Mouse (Mus musculus) embryo, embryonic 10.5 days (tissue): ENCODE results near the gene Accs.
A peak's percentile ranks its signal among the peaks of the same experiment; 100 is the strongest.

ENCODE experiments used
- DNase-seq: peaks from one replicate; pipeline ENCODE4 v3.0.0-alpha.2; 2015; ENCODE audit warnings: low spot score

Accs gene

DNA sequence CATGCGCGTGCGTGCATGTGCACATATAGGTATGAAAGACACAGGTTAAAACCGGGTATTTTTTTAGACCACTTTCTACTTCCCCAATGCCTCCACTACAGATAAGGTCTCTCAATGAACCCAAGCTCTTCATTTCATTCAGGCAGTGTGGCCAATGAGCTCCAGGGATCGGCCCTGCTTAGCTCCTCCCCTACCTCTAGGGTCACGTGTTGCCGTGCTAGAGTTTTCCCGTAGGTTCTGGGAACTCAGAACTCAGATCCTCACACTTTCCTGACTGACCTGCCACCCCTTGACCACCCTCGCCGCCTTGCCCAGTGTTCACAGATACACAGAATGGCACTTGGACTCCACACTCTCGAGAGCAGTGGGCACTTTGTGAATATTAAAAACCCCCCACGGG lies 9.1 kb upstream of the Accs start:
- no peak for DNase-seq

DNA sequence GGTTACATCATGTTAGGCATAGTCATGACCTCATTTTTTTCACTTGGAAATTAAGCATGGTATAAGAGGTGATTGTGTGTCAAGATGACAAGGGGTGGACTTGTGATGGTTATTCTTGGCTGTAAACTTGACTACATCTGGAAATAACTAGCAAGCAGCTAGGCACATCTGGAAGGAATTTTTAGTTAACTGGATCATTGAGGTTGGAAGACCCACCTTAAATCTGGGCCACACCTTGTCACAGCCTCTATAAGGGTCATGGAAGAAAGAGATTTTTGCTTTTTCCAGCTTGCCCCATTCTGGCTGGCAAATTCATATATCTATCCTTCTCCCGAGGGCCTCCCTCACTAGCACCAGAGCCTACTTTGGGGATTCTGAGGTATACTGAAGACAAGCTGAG lies 1.6 kb upstream of the Accs start:
- DNase-seq: no peak

DNA sequence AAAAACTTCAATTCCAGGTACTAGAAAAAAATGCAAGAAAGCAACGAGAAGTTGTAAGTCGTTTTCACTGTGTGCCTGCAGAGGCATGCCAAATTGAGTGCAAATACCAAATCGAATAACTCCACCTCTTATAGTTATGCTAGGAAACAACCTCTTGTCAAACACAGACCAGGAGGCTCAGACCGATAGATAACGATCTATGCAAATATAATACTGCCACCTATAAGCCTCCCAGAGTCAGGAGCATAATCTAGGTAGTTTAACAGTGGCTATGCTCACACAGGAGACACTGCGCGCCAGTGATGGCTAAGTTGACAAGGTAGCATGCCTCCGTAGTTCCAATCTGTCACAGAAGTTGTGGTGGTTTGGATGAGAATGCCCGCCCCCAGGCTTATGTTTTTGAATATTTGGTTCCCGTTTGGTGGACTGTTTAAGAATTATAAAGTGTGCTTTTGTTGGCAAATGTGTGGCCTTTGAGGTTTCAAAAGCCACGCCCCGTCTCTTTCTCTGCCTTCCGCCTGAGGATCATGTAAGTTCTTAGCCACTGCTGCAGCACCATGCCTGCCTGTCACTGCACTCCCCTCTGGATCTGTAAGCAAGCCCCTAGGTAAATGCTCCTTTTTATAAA lies 688 bp upstream of the Accs start:
- DNase-seq: no peak

DNA sequence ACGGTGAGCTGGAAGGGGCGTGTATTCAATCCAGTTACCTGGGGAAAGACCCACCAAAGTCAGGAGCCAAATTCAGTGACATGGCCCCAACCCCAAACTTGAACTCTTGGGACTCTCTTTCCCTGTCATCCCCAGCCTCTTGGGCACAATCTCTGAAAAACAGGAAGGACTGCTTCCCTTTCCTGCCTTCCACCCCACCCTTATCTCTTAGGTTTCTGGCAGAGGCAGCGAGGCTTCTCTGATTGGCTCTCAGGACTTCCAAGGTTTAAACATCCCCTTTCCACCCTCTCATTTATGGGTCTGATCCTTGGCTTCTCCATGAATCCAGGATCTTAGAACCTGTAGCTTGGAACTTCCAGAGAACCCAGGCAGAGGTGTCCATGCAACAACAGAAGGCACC lies 8.4 kb downstream of the Accs start:
- no peak for DNase-seq

DNA sequence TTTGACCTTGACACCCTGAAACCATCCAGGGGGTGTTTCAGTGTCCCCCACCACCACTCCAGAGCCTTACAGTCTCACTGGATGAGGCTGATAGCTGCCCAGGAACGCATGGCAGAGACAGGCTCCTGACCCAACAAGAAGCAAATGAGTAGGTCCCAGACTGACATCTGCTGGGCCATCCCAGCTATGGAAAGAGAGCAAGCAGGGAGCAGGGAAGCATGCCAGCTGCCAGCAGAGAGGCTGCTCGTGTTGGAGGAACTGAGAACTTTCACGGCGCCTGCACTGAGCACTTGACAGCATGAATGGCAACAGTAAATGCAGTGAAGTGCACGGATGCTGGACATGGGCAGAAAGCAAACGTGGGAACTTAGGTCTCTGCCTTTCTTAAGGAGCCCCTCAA lies 9.6 kb downstream of the Accs start:
- DNase-seq: no peak

DNA sequence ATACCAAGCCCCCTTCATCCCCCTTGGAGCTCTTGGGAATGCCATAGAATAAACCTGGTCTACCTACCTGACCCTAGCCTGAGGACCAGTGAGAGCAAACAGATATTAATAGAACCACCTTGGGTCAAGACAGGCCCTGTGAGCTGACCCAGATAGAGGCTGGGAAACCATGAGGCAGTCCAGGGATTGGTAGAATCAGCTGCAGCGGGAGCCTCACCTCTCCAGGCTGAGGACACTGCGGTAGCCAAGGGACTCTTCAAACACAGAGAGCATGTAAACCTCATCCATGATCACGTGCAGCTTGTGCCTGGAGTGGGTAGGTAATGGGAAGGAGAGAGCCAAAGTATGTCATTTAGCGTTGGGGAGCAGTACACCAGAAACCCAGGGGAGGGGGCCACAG lies 10.8 kb downstream of the Accs start:
- DNase-seq: no peak

DNA sequence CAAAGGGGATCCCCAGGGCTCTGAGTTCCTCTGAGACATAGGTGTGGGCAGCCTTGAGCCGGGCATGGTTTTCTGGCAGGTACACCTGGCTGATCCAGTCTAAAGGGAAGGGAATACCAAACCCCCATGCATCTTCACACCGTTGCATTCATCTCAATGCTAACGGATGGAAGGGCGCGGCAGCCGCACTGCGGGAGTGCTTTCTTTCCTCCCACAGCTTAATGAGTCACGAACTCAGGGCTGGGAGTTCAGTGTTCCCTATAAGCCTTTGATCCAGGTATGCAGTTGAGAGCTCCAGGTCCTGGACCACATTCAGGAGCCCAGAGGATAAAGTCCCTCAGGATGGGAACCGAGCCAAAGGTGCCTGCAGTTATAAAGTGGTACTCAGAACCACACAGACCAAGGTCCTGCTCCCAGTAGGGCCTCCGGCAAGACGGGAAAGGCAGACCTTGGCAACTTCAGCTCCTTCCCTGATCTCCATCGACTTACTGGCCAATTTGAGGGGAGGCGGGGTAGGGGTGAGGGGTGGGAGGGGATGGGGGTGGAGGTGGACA lies 13.4 kb downstream of the Accs start:
- no peak for DNase-seq

DNA sequence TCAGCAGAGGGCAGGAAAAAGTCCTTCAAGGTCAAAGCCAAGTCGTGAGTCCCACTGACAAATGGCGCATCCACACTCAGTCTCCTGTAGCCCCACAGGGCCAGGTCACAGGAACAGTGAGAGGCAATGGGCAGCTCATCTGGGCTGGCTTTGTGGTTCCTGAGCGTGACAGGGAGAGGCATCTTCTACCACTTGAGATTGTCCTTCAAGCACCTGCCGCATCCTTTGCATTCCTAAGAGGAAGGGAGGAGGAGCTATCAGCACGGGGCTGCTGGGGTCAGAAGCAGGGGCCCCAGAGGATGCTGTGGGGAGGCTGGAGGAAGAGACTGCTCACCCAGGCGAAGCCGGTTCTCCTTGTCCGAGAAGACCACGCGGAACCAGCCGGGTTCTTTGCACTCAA lies 14.1 kb downstream of the Accs start:
- no peak for DNase-seq

DNA sequence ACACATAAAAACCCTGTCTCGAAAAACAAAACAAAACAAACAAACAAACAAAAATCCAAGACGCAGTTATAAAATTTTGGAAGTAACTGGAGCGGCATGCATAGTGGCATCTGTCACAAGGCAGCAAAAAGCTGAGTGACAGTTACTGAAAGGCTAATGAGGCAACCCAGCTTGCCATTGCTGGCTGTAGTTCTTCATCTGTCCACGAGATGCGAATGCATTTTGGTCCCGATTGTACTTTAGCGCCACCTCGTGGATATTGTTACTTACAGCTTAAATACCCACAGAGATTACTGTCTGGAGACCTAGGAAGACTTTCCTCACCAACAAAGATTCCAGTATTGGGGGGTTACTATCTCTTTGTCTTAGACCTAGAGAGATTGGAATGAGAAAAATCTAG lies 26.2 kb downstream of the Accs start:
- DNase-seq: peak; percentile 97

DNA sequence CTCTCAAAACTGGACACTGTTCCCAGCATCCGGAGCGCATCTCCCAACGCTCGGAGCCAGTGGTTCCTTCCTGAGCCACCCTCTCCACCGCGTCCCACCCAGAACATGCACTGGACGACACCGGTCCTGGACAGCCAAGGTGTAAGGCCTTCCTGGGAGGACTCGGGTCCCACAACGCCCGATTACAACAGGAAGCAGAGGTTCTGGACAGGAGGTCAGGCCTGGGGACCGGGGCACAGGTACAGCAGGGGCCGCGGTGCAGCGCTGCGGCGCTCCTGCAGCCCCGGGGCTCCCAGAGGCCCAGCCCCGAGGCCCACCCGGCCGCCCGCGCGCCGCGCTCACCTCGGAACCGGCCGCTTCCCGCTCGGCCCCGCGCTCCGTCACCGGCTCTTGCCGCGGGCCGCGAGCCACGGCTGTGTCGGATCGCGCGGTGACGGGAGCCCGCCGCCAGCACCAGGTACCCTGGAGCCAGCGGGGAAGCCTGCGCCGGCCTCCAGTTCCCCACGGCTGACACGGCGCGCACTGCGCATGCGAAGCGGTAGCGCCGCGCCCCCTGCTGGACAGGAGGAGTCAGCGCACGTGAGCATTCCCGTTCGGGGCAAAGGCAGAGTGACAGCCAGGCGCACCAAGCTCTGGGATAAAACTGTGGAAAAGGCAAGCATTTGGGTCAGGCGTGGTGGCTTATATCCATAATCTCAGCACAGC lies 27.5 kb downstream of the Accs start, which contains the start of gene Ext2:
TSS of gene Ext2 (minus strand) at position 524 of the 705 bp plus-strand sequence.
- DNase-seq: peak; percentile 92

DNA sequence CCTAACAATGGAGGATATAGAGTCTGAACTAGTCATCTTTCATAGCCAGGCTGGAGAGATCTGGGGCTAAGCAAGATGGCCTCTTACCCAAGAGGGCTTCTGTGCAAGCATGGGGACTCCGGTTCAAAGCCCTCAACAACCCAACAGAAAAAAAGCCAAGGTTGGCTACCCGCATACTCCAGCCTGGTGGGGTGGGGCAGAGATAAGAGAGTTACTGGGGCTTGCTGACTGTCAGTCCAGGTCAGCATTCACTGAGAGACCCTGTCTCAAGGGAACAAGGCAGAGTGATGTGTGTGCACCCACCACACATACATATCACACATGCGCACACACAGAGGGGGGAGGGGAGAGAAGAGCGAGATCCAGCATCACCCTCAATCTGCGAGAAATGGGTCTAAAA lies 32.0 kb downstream of the Accs start:
- no peak for DNase-seq

DNA sequence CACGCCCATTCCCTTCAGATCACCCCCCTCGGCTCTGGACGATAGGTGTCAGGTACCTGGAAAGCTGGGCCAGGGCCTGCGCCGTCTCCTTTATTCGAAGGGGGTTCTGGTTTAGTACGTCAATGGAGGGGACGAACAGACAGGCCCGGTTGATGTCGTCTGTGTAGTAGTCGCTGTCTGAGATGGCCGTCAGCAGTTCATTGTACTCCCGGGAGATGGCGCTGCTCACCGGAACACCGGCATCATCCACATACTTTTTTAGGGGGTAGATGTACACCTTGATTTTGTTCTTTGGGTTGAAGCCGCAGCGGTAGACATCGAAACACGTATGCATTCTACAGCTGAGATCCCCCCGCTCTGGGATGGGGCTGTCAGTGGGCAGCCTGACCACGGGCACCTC lies 36.4 kb downstream of the Accs start:
- no peak for DNase-seq

DNA sequence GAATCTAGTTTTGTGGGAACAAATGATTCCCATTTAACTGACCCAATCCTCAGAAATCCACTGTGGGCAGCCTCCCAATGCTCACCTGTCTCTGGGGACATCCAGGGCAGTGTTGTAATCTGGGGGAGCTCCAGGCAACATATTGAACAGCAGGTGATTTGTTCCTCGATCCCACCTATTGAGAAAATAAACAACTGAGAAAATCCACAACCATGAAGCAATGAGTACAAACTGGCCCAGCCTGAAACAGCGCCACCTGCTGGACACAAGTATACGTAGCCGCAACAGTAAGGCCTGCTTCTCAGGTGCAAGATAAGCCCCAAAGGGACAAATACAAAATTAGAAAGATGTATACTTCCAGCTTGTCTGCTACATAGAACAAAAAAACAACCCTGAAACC lies 37.9 kb downstream of the Accs start:
- peak; percentile 72 for DNase-seq

DNA sequence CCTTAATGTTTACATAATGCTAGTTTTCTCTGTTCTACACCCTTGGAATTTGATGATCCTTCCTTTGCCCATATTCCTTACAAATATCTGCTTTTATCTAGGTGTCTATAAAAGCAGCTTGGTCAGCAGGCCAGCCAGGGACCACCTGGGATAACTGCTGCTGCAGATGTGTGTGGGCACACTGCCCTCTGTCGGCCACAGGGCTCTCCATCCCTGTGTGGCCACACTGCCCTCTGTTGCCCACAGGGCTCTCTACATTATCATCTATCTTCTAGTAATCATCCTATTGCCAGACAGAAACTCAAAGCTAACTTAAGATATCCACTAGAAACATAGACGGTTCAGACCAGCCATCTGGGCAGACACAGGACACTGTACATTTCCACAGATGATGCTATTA lies 39.8 kb downstream of the Accs start:
- DNase-seq: peak; percentile 61

DNA sequence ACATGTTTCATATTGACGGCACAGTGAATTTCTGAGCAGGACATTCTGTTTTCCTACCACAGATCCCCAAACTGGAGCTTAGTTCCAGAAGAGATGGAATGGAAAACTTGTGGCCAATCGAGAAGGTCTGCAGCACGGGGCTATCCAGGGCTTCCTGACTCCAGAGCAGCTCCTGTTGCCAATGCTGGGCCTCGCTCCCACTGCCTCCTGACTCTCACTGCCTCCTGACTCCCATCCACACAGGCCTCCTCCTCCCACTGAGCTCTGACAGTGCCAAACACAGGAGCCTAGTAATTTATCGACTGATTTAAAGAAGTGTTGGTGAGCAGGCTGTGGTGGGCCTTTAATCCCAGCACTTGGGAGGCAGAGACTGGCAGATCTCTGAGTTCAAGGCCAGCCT lies 41.7 kb downstream of the Accs start:
- no peak for DNase-seq

DNA sequence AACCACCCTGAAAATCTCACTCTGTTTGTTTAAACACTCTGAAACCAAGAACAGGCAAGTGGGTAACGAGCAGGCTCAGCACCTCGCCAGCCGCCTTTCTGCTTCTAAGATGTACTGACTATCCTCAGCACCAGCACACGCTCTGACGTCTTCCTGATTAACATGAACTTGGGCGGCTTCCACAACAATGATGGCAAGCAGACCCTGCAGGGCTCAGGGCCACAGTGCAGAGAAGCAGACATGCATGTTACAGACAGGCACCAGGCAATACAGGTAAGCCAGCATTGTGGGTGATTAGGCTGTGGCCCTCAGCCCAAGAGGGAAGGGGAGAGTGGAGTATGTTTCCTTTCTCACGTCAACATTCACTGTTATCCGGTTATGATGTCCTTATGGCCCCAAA lies 42.3 kb downstream of the Accs start:
- no peak for DNase-seq

DNA sequence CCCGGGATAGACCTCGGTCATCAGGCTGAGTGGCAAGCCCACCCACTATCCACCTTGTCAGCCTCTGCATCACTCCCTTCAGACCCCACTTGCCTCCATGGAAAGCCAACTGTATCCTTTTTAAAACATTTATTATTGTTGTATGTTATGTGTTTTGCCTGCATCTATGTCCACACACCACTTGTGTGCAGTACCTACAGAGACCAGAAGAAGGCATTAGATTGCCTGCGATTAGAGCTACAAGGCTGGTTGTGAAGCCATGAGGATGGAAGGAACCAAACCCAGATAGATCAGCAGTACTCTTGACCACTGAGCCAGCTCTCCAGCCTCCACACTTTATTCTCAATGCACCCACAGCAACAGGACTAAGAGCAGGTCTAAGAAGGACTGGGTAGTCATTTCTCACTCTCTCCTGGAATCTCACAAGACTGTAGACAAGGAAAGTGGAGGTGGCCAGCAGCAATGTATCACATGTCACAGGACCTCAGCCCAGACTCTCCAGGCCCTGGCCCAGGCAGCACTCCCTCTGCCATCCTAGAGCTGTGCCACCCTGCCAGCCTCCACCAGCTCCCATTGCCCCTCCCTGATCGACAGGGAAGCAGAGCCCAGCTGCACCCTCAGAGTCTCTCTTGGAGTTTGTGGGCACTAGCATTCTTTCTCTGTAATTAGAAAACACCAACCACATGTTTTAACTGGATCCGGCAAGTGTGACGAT lies 43.1 kb downstream of the Accs start:
- no peak for DNase-seq

DNA sequence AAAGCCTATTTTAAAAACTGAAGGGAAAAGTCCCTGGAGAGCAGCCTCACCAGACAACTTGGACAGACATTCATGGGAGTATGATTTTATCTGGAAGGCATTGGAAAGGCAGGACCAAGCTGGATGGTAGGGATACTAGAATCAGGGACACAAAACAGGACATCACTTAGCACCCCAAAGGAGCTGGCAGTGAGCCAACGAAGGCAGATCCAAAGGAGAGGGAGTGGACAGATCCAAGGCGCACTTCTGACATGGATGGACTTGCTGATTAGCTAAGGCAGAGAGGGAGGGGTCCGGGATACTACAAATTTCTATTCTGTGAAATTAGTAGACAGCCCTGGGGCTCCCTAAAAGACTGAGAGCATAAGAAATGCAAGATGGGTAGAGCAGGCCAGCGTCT lies 44.2 kb downstream of the Accs start:
- no peak for DNase-seq

DNA sequence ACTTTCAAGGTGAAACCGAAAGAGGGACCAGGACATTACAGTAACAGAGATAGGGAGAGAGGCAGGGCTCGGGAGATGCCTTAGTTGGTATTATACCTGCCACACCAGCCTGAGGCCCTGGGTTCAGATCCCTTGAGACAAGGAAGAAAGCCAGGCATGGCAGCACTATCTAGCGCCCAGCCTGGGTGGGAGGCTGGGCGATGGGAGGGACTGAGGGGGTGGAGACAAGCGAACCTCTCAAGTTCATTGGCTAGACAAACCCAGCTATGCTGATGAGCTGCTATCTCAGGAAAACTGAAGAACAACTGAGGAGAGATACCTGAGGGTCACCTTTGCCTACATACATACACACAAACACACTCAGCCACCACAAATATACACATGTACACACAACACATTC lies 44.7 kb downstream of the Accs start:
- DNase-seq: no peak

DNA sequence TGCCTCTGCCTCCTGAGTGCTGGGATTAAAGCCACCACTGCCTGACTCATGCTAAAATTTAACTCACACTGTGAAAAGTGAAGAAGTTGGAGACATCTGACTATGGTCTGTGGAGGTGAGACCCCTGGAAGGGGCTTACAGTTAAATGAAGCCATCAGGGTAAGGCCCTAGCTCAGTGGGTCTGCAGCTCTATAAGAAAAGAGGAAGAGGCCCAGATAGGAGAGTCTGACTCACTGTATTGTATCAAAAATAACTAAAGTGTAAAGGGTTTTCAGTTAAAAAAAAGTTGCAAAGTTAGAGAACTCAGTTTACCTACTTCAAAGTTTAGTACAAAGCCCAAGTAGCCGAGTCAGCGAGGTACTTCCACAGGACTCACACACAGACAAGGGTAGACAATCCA lies 46.8 kb downstream of the Accs start:
- no peak for DNase-seq

DNA sequence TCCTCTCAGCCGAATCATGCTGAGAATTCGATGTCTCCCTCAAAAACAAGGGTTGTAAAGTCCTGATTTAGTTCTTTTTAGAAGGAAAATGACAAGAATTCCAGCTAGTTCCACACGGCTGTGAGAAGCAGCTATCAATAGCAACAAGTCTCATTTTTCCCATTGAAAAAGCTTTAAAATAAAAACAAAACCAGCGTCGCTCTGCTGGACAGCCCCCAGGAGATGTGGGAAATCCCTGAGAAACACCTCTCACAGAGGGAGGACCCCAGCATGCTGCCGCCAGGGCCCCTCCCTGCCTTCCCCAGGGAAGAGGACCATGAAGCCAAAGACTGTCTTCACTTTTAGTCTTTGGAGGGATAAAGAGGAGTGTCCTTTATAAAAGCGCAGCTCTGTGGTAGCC lies 48.6 kb downstream of the Accs start:
- no peak for DNase-seq

DNA sequence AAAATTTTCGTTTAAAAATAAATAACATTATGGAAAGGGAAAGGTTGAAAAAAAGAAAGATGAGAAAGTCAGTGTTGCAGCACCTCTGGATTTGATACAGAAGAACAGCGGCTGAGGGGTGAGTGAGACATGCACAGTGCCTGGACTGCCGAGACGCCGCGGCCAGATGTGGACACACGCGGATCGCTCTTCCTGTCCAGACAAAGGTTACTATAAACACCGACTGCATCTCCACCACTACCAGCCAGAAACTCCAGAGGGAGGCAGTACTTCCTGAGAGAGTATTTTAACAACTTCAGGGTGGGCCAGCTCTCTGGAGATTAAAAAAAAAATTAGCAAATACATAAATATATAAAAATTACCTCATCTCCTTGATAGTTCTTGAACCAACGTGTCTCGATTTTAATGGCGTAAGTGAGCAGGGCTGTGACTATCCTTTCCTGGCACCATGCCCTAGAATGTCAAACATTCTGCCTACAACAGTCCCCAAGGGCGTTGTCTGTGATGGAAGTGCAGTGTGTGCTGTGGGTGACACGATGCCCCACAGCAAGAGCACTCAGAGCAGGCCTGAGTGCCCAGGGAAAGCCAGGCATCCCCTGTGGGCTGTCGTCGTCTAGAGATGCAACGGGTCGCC lies 52.5 kb downstream of the Accs start:
- DNase-seq: no peak

DNA sequence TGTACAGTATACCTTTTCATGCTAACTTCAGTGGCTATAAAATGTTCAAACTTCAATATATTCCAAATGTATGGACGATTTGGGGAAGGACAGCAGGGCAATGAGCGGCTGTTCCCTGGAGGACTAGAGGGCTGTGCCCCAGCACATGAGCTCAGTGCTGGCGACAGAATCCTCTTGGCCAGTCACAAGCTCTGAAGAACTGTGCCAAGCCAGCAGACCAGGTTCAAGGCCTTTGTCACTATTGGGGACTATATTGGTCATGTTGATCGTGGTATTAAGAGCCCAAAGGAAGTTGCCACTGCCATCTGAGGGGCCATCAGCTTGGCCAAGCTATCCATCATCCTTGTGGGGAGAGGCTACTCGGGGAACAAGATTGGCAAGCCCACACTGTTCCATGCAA lies 55.4 kb downstream of the Accs start:
- DNase-seq: no peak
